19 mouse cellular contexts compared by ENCODE assay signal in the genomic region with DNA sequence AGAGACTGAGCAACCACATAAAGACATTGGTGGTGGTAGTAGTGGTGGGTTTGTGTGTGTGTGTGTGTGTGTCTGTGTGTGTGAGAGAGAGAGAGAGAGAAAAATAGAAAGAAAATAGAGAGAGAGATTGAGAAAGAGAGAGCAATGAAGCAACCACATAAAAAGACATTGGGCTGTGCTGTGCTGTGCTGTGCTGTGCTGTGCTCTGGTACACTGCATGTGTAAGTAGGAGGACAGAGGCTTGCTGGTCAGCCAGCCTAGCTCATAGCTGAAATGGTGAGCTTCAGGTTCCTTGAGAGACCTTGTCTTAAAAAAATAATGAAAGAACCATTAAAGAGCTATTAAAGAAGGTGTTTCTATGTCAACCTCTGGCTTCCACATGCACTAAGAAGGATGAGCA.
DNase-seq lines count a peak whose midpoint lies in the region; ATAC-seq lines count a peak whose summit lies in the region.
"Had no signal": no experiment of that assay in that cellular context is flagged by ENCODE, and none has a peak within 500 bp of the region (broad histone marks: within the 10 kb centered on the region; RNA-seq: fewer than 3 reads in every experiment).

No protein-coding gene starts in this region.

- peaks cover 22% of the 10 kb centered on the region; the same call in 1 of the 2 replicates for H3K36me3 ChIP-seq in forebrain, embryonic 12.5 days (replicated peaks)
- H3K36me3 ChIP-seq in forebrain, embryonic 14.5 days (ENCODE audit: control insufficient read depth, insufficient read depth, low read length) = no peaks in the 10 kb centered on the region
- no peaks in the 10 kb centered on the region for H3K36me3 ChIP-seq in midbrain, embryonic 11.5 days (ENCODE audit: control insufficient read depth, insufficient read depth, low read length)
- H3K36me3 ChIP-seq in midbrain, embryonic 10.5 days = peaks cover 40% of the 10 kb centered on the region
- H3K36me3 ChIP-seq in midbrain, embryonic 13.5 days = no peaks in the 10 kb centered on the region
- no peaks in the 10 kb centered on the region for H3K36me3 ChIP-seq in neural tube, embryonic 15.5 days

- H3K9ac ChIP-seq in forebrain, embryonic 12.5 days = no peak overlapping the region
- no peak overlapping the region for H3K9ac ChIP-seq in forebrain, embryonic 14.5 days (ENCODE audit: low read length)
- no peak overlapping the region for H3K9ac ChIP-seq in midbrain, embryonic 11.5 days (ENCODE audit: low read length)
- H3K9ac ChIP-seq in midbrain, embryonic 13.5 days (replicated peaks) = no peak overlapping the region
- no peak overlapping the region for H3K9ac ChIP-seq in neural tube, embryonic 15.5 days (replicated peaks)

- peaks cover 31% of the 10 kb centered on the region for H3K4me1 ChIP-seq in forebrain, embryonic 12.5 days
- peaks cover 3% of the 10 kb centered on the region for H3K4me1 ChIP-seq in forebrain, embryonic 14.5 days (ENCODE audit: control insufficient read depth, insufficient read depth, low read length)
- no peaks in the 10 kb centered on the region for H3K4me1 ChIP-seq in midbrain, embryonic 11.5 days (ENCODE audit: control insufficient read depth, insufficient read depth, low read length)
- H3K4me1 ChIP-seq in midbrain, embryonic 10.5 days = peaks cover 3% of the 10 kb centered on the region; the same call in 1 of the 2 replicates
- H3K4me1 ChIP-seq in midbrain, embryonic 13.5 days (replicated peaks) = peaks cover 36% of the 10 kb centered on the region
- H3K4me1 ChIP-seq in neural tube, embryonic 15.5 days = peaks cover 18% of the 10 kb centered on the region

- H3K4me2 ChIP-seq in forebrain, embryonic 12.5 days = no peak overlapping the region
- H3K4me2 ChIP-seq in forebrain, embryonic 14.5 days (ENCODE audit: low read length) = no peak overlapping the region
- H3K4me2 ChIP-seq in midbrain, embryonic 11.5 days = no peak overlapping the region
- H3K4me2 ChIP-seq in midbrain, embryonic 13.5 days (replicated peaks) = peak overlapping the region; percentile 15; the same call in 1 of the 2 replicates
- H3K4me2 ChIP-seq in neural tube, embryonic 15.5 days = no peak overlapping the region

- ATAC-seq in forebrain, embryonic 12.5 days (ENCODE audit: low FRiP score) = no peak
- no peak for ATAC-seq in forebrain, embryonic 14.5 days
- no peak for ATAC-seq in midbrain, embryonic 11.5 days (ENCODE audit: low FRiP score)
- ATAC-seq in midbrain, embryonic 13.5 days = peak; percentile 65
- peak; percentile 70; the same call in 1 of the 2 replicates for ATAC-seq in neural tube, embryonic 15.5 days (ENCODE audit: low FRiP score)
- ATAC-seq: inflammation-experienced regulatory T-cells, adult 6 months had no signal

- no peak overlapping the region for H3K4me3 ChIP-seq in forebrain, embryonic 12.5 days (replicated peaks)
- no peak overlapping the region for H3K4me3 ChIP-seq in forebrain, embryonic 14.5 days (ENCODE audit: low read depth, low read length)
- no peak overlapping the region for H3K4me3 ChIP-seq in midbrain, embryonic 11.5 days (ENCODE audit: low read depth, low read length)
- H3K4me3 ChIP-seq in midbrain, embryonic 10.5 days = no peak overlapping the region
- no peak overlapping the region for H3K4me3 ChIP-seq in midbrain, embryonic 13.5 days (replicated peaks)
- no peak overlapping the region for H3K4me3 ChIP-seq in neural tube, embryonic 15.5 days (replicated peaks)
- H3K4me3 ChIP-seq: embryonic facial prominence, embryonic 10.5 days; heart, adult 2 months; myocyte had no signal

- H3K9me3 ChIP-seq in forebrain, embryonic 12.5 days = no peaks in the 10 kb centered on the region
- H3K9me3 ChIP-seq in forebrain, embryonic 14.5 days (replicated peaks; ENCODE audit: control insufficient read depth, low read length) = no peaks in the 10 kb centered on the region
- H3K9me3 ChIP-seq in midbrain, embryonic 11.5 days (ENCODE audit: control insufficient read depth, low read length) = no peaks in the 10 kb centered on the region
- no peaks in the 10 kb centered on the region for H3K9me3 ChIP-seq in midbrain, embryonic 10.5 days (replicated peaks)
- H3K9me3 ChIP-seq in midbrain, embryonic 13.5 days = no peaks in the 10 kb centered on the region
- no peaks in the 10 kb centered on the region for H3K9me3 ChIP-seq in neural tube, embryonic 15.5 days (replicated peaks)
- H3K9me3 ChIP-seq: embryonic facial prominence, embryonic 10.5 days had no signal

- peak overlapping the region; percentile 32; the same call in 1 of the 2 replicates for H3K27ac ChIP-seq in forebrain, embryonic 12.5 days
- H3K27ac ChIP-seq in forebrain, embryonic 14.5 days (ENCODE audit: low read depth, low read length) = no peak overlapping the region; the same call in 1 of the 2 replicates
- peak overlapping the region; percentile 46 for H3K27ac ChIP-seq in midbrain, embryonic 11.5 days (ENCODE audit: low read depth, low read length)
- H3K27ac ChIP-seq in midbrain, embryonic 10.5 days (replicated peaks) = no peak overlapping the region; the same call in 1 of the 2 replicates
- peak overlapping the region; percentile 79 for H3K27ac ChIP-seq in midbrain, embryonic 13.5 days
- H3K27ac ChIP-seq in neural tube, embryonic 15.5 days (replicated peaks) = peak overlapping the region; percentile 69
- H3K27ac ChIP-seq: embryonic facial prominence, embryonic 10.5 days; heart, adult 2 months had no signal

- no peaks in the 10 kb centered on the region for H3K27me3 ChIP-seq in forebrain, embryonic 12.5 days
- H3K27me3 ChIP-seq in forebrain, embryonic 14.5 days (replicated peaks; ENCODE audit: control insufficient read depth, insufficient read depth, low read length) = no peaks in the 10 kb centered on the region
- H3K27me3 ChIP-seq in midbrain, embryonic 11.5 days (ENCODE audit: control insufficient read depth, insufficient read depth, low read length) = no peaks in the 10 kb centered on the region
- H3K27me3 ChIP-seq in midbrain, embryonic 10.5 days (ENCODE audit: low read depth, poor library complexity, severe bottlenecking) = no peaks in the 10 kb centered on the region
- H3K27me3 ChIP-seq in midbrain, embryonic 13.5 days = no peaks in the 10 kb centered on the region
- no peaks in the 10 kb centered on the region for H3K27me3 ChIP-seq in neural tube, embryonic 15.5 days (replicated peaks)

- DNase-seq in forebrain, embryonic 14.5 days (ENCODE audit: low spot score) = no peak
- no peak for DNase-seq in midbrain, embryonic 11.5 days (ENCODE audit: low spot score, missing footprints)
- no peak for DNase-seq in midbrain, embryonic 10.5 days (ENCODE audit: low spot score)
- no peak for DNase-seq in T-cell, adult 2 months (ENCODE audit: low spot score)
- DNase-seq in cerebellum, postnatal 10 days = no peak
- DNase-seq: adrenal gland, postnatal 36 days; cerebellum, adult 11 months; cerebellum, adult 9-11 months; gastrocnemius, postnatal 25 days; heart, adult 2 months; kidney, adult 2 months; kidney, postnatal 10 days; lung, postnatal 4 days had no signal

Comparison
In these comparisons a context has a peak if more than half of its experiments do, and no peak if none do; other contexts are left out.
1. ATAC-seq: peak in midbrain, embryonic 13.5 days (single experiment) and neural tube, embryonic 15.5 days (single experiment); none in forebrain, embryonic 12.5 days (single experiment), forebrain, embryonic 14.5 days (single experiment) and midbrain, embryonic 11.5 days (single experiment).
2. H3K27ac ChIP-seq: peak in forebrain, embryonic 12.5 days (single experiment), midbrain, embryonic 11.5 days (single experiment), midbrain, embryonic 13.5 days (single experiment) and neural tube, embryonic 15.5 days (single experiment); none in forebrain, embryonic 14.5 days (single experiment) and midbrain, embryonic 10.5 days (single experiment).